Mouse (Mus musculus): ENCODE measurements around the gene Arl8b.
A peak's percentile ranks its signal among the peaks of the same experiment; 100 is the strongest.

GRCm38 (mm10) chr6:108835765-108836691, 53.1 kb downstream of the Arl8b start:
- no peak for TF ChIP-seq USF1 (IDR thresholded peaks at IDR 0.05; ENCODE audit: low read depth)
- no peak for TF ChIP-seq POLR2AphosphoS2 (IDR thresholded peaks at IDR 0.05; ENCODE audit: insufficient read length, low read depth)
- no peak for TF ChIP-seq TCF12 (IDR thresholded peaks at IDR 0.05; ENCODE audit: insufficient read depth, poor library complexity, severe bottlenecking)
- TF ChIP-seq POLR2A (IDR thresholded peaks at IDR 0.05; ENCODE audit: insufficient read length, low read depth): no peak
- no peak for TF ChIP-seq MAX (IDR thresholded peaks at IDR 0.05; ENCODE audit: low read depth)
- TF ChIP-seq MYOD1 (IDR thresholded peaks at IDR 0.05; ENCODE audit: control insufficient read depth in 1 of 3, insufficient read length in 2 of 3, low read depth in 2 of 3): peak in 2 of 3 experiments; percentile 78 to 84
- TF ChIP-seq CEBPB (IDR thresholded peaks at IDR 0.05; ENCODE audit: insufficient read depth, poor library complexity, severe bottlenecking): peak; percentile 96
- no peak for TF ChIP-seq E2F4 (IDR thresholded peaks at IDR 0.05; ENCODE audit: insufficient read depth)

Measured in myocyte (in vitro differentiated cells).